Mouse (Mus musculus) embryonic facial prominence, embryonic 11.5 days (tissue): ENCODE results near the gene Ntsr2. TPM values are rescaled to one million over a fixed set of nuclear protein-coding genes. Genes with fewer than 3 reads are reported as not detected.

ENCODE experiments used
- ATAC-seq: fragments of 200-750 bp; cut with Nextera tagmentation; replicated peaks from 2 replicates; pipeline ENCODE4 v1.8.0; 2017; ENCODE audit warnings: low read depth; ENCODE audit not compliant: insufficient number of reproducible peaks, low FRiP score, low TSS enrichment
- DNase-seq: peaks from one replicate; pipeline ENCODE4 v3.0.0-alpha.2; 2015; ENCODE audit warnings: low spot score
- H3K27ac ChIP-seq: fragments of 300-500 bp; sonication (generic); replicated peaks from 2 replicates; pipeline ENCODE4 v1.5.1; 2014; ENCODE audit warnings: mild to moderate bottlenecking, low read depth, low read length, control low read depth
- H3K27me3 ChIP-seq: fragments of 300-500 bp; sonication (generic); 2 replicates; pipeline ENCODE4 v1.6.1; 2014; ENCODE audit warnings: mild to moderate bottlenecking, low read length, moderate library complexity, mixed read lengths; ENCODE audit not compliant: control insufficient read depth, insufficient read depth
- H3K36me3 ChIP-seq: fragments of 300-500 bp; sonication (generic); replicated peaks from 2 replicates; pipeline ENCODE4 v1.6.1; 2014; ENCODE audit warnings: low read depth, mild to moderate bottlenecking, low read length, moderate library complexity, mixed read lengths; ENCODE audit not compliant: control insufficient read depth, insufficient read depth
- H3K4me1 ChIP-seq: fragments of 300-500 bp; sonication (generic); 2 replicates; pipeline ENCODE4 v1.6.1; 2014; ENCODE audit warnings: low read length, mixed read lengths; ENCODE audit not compliant: control insufficient read depth, insufficient read depth
- H3K4me2 ChIP-seq: fragments of 300-500 bp; sonication (generic); 2 replicates; pipeline ENCODE4 v1.6.1; 2014; ENCODE audit warnings: low read depth, mild to moderate bottlenecking, control low read depth, low read length, moderate library complexity
- H3K4me3 ChIP-seq: fragments of 300-500 bp; sonication (generic); 2 replicates; pipeline ENCODE4 v1.5.1; 2014; ENCODE audit warnings: low read depth, low read length, control low read depth
- H3K9ac ChIP-seq: fragments of 300-500 bp; sonication (generic); replicated peaks from 2 replicates; pipeline ENCODE4 v1.6.1; 2014; ENCODE audit warnings: mild to moderate bottlenecking, control low read depth, low read length
- H3K9me3 ChIP-seq: fragments of 300-500 bp; sonication (generic); replicated peaks from 2 replicates; pipeline ENCODE4 v1.6.1; 2016; ENCODE audit warnings: mild to moderate bottlenecking, low read length, inconsistent platforms, mixed read lengths; ENCODE audit not compliant: control insufficient read depth
- WGBS: fragments of 180-500 bp; shearing (Covaris S2); extraction: QIAGEN DNeasy Blood & Tissue Kit; methylation state at CpG from one replicate; pipeline ENCODE4 v1.1.7; 2014; 5-methylcytosine and 5-hydroxymethylcytosine counted together
- polyA plus RNA-seq: library from polyadenylated mRNA; unstranded; fragments of >200 nt; fragmentation: Nextera tagmentation; extraction: Ambion mirVana; gene quantifications from 2 replicates; pipeline ENCODE4 v1.2.1, GENCODE M21; 2014

The Ntsr2 gene
- polyA plus RNA-seq, 1 experiment from 2014 or later: not detected

- ATAC-seq (no peak), DNase-seq (no peak)
- H3K9ac ChIP-seq: no peak overlapping the region
- H3K27me3 ChIP-seq: no peaks in the 10 kb centered on the region
- H3K4me1 ChIP-seq: no peaks in the 10 kb centered on the region
- H3K4me2 ChIP-seq: no peak overlapping the region
- WGBS: 76% methylated on average over 7 of the region's 7 CpGs
- H3K4me3 ChIP-seq: no peak overlapping the region
- no peaks in the 10 kb centered on the region for H3K9me3 ChIP-seq
- no peak overlapping the region for H3K27ac ChIP-seq
- H3K36me3 ChIP-seq: no peaks in the 10 kb centered on the region
Observed at GRCm38 (mm10) chr12:16630152-16630865, 22.9 kb upstream of the Ntsr2 start.

GRCm38 (mm10) chr12:16630866-16631185 is 22.4 kb upstream of the Ntsr2 start:
- no peak overlapping the region for H3K27ac ChIP-seq
- no peaks in the 10 kb centered on the region for H3K9me3 ChIP-seq
- no peaks in the 10 kb centered on the region for H3K4me1 ChIP-seq
- no peaks in the 10 kb centered on the region for H3K27me3 ChIP-seq
- H3K4me3 ChIP-seq: no peak overlapping the region
- H3K9ac ChIP-seq: no peak overlapping the region
- 89% methylated on average over 1 of the region's 1 CpGs for WGBS
- H3K36me3 ChIP-seq: no peaks in the 10 kb centered on the region
- DNase-seq (no peak), ATAC-seq (no peak)
- no peak overlapping the region for H3K4me2 ChIP-seq

GRCm38 (mm10) chr12:16631423-16631822 is 21.8 kb upstream of the Ntsr2 start:
- Histone ChIP-seq H3K27me3 (no peaks in the 10 kb centered on the region), H3K36me3 (no peaks in the 10 kb centered on the region), H3K4me1 (no peaks in the 10 kb centered on the region), H3K27ac (no peak overlapping the region), H3K4me2 (no peak overlapping the region), H3K9me3 (no peaks in the 10 kb centered on the region), H3K9ac (no peak overlapping the region), H3K4me3 (no peak overlapping the region)
- DNase-seq (no peak), ATAC-seq (no peak)
- 63% methylated on average over 2 of the region's 2 CpGs for WGBS

GRCm38 (mm10) chr12:16633235-16633634 is 19.9 kb upstream of the Ntsr2 start:
- H3K36me3 ChIP-seq: no peaks in the 10 kb centered on the region
- H3K27me3 ChIP-seq: no peaks in the 10 kb centered on the region
- no peaks in the 10 kb centered on the region for H3K9me3 ChIP-seq
- WGBS: 75% methylated on average over 6 of the region's 6 CpGs
- no peak overlapping the region for H3K9ac ChIP-seq
- H3K4me2 ChIP-seq: no peak overlapping the region
- ATAC-seq: no peak
- no peak overlapping the region for H3K4me3 ChIP-seq
- no peaks in the 10 kb centered on the region for H3K4me1 ChIP-seq
- no peak overlapping the region for H3K27ac ChIP-seq
- DNase-seq: no peak

- Histone ChIP-seq H3K4me2 (no peak overlapping the region), H3K27ac (no peak overlapping the region), H3K9me3 (no peaks in the 10 kb centered on the region), H3K4me1 (no peaks in the 10 kb centered on the region), H3K9ac (no peak overlapping the region), H3K4me3 (no peak overlapping the region), H3K27me3 (no peaks in the 10 kb centered on the region), H3K36me3 (no peaks in the 10 kb centered on the region)
- ATAC-seq (no peak), DNase-seq (peak; percentile 74)
- WGBS: 56% methylated on average over 14 of the region's 14 CpGs
Observed at GRCm38 (mm10) chr12:16634075-16634813, 18.9 kb upstream of the Ntsr2 start.

GRCm38 (mm10) chr12:16635816-16636215 is 17.4 kb upstream of the Ntsr2 start:
- Histone ChIP-seq H3K36me3 (no peaks in the 10 kb centered on the region), H3K9me3 (no peaks in the 10 kb centered on the region), H3K27ac (no peak overlapping the region), H3K27me3 (no peaks in the 10 kb centered on the region), H3K4me2 (no peak overlapping the region), H3K9ac (no peak overlapping the region), H3K4me3 (no peak overlapping the region), H3K4me1 (no peaks in the 10 kb centered on the region)
- no peak for ATAC-seq
- 82% methylated on average over 6 of the region's 6 CpGs for WGBS
- DNase-seq: no peak

- DNase-seq (no peak), ATAC-seq (no peak)
- Histone ChIP-seq H3K27ac (no peak overlapping the region), H3K9me3 (no peaks in the 10 kb centered on the region), H3K4me1 (no peaks in the 10 kb centered on the region), H3K36me3 (no peaks in the 10 kb centered on the region), H3K4me2 (no peak overlapping the region), H3K9ac (no peak overlapping the region), H3K27me3 (no peaks in the 10 kb centered on the region), H3K4me3 (no peak overlapping the region)
- WGBS: 75% methylated on average over 12 of the region's 12 CpGs
Observed at GRCm38 (mm10) chr12:16639078-16639771, 14.0 kb upstream of the Ntsr2 start.

GRCm38 (mm10) chr12:16640075-16640474 is 13.1 kb upstream of the Ntsr2 start:
- ATAC-seq: no peak
- H3K4me2 ChIP-seq: no peak overlapping the region
- H3K4me1 ChIP-seq: no peaks in the 10 kb centered on the region
- no peak overlapping the region for H3K4me3 ChIP-seq
- H3K9me3 ChIP-seq: no peaks in the 10 kb centered on the region
- DNase-seq: no peak
- no peaks in the 10 kb centered on the region for H3K27me3 ChIP-seq
- H3K27ac ChIP-seq: no peak overlapping the region
- H3K9ac ChIP-seq: no peak overlapping the region
- no peaks in the 10 kb centered on the region for H3K36me3 ChIP-seq
- WGBS: 83% methylated on average over 6 of the region's 6 CpGs
